Mouse (Mus musculus) MEL (cell line): ENCODE measurements around the gene Neu2.

Experiments
- CTCF ChIP-seq, 3 experiments: IDR thresholded peaks in 2 of 3; conservative IDR thresholded peaks in 1 of 3; 2 replicates each; pipeline ENCODE4 v1.5.1; 2011 to 2012; ENCODE audit warnings: low read length in 3 of 3, low read depth in 2 of 3, mild to moderate bottlenecking in 2 of 3, improper control_type of control experiment in 1 of 3, inconsistent platforms in 1 of 3, mixed read lengths in 1 of 3, moderate library complexity in 1 of 3; ENCODE audit not compliant: control insufficient read depth in 1 of 3, insufficient read depth in 1 of 3, poor library complexity in 1 of 3, severe bottlenecking in 1 of 3
- GATA1 ChIP-seq: IDR thresholded peaks from 2 replicates; pipeline ENCODE4 v1.6.1; 2011; ENCODE audit warnings: low read depth, low read length, improper control_type of control experiment
- MAX ChIP-seq: IDR thresholded peaks from 2 replicates; pipeline ENCODE4 v1.6.1; 2011; ENCODE audit warnings: low read length, improper control_type of control experiment
- NELFE ChIP-seq: IDR thresholded peaks from 2 replicates; pipeline ENCODE4 v1.6.1; 2011; ENCODE audit warnings: low read depth, low read length, improper control_type of control experiment
- POLR2A ChIP-seq, 2 experiments: IDR thresholded peaks; 2 replicates each; pipeline ENCODE4 v1.6.1; 2011 to 2012; ENCODE audit warnings: low read length in 2 of 2, mild to moderate bottlenecking in 2 of 2, control low read depth in 1 of 2, improper control_type of control experiment in 1 of 2, low read depth in 1 of 2, moderate library complexity in 1 of 2; ENCODE audit not compliant: control insufficient read depth in 1 of 2, insufficient read depth in 1 of 2, poor library complexity in 1 of 2
- RCOR1 ChIP-seq: IDR thresholded peaks from 2 replicates; pipeline ENCODE4 v1.6.1; 2012; ENCODE audit warnings: low read depth, mild to moderate bottlenecking, inconsistent platforms, low read length, improper control_type of control experiment
- USF1 ChIP-seq: IDR thresholded peaks from 2 replicates; pipeline ENCODE4 v1.6.1; 2014; ENCODE audit warnings: low read depth, mild to moderate bottlenecking, inconsistent platforms, low read length, improper control_type of control experiment, moderate library complexity
- ZKSCAN1 ChIP-seq: IDR thresholded peaks from 2 replicates; pipeline ENCODE4 v1.6.1; 2012; ENCODE audit warnings: low read depth, mild to moderate bottlenecking, inconsistent platforms, low read length, improper control_type of control experiment, moderate library complexity

- no peak for TF ChIP-seq POLR2A (IDR thresholded peaks at IDR 0.05; ENCODE audit: control insufficient read depth in 1 of 2, insufficient read depth in 1 of 2, low read depth in 1 of 2, low read length in 2 of 2, poor library complexity in 1 of 2)
- no peak for TF ChIP-seq MAX
- TF ChIP-seq RCOR1, result no peak
- no peak for TF ChIP-seq ZKSCAN1
- no peak for TF ChIP-seq CTCF (IDR thresholded peaks at IDR 0.05 in 2 of 3, conservative IDR thresholded peaks at IDR 0.05 in 1 of 3; ENCODE audit: control insufficient read depth in 1 of 3, insufficient read depth in 1 of 3, low read depth in 2 of 3, low read length in 3 of 3, poor library complexity in 1 of 3, severe bottlenecking in 1 of 3)
- TF ChIP-seq NELFE, result no peak
- TF ChIP-seq GATA1, result no peak
- no peak for TF ChIP-seq USF1
Observed at GRCm38 (mm10) chr1:87574353-87574752, 64.7 kb downstream of the Neu2 start.
